Mouse (Mus musculus): Measurements from ENCODE around the gene Vasn.

Gene Vasn

DNA sequence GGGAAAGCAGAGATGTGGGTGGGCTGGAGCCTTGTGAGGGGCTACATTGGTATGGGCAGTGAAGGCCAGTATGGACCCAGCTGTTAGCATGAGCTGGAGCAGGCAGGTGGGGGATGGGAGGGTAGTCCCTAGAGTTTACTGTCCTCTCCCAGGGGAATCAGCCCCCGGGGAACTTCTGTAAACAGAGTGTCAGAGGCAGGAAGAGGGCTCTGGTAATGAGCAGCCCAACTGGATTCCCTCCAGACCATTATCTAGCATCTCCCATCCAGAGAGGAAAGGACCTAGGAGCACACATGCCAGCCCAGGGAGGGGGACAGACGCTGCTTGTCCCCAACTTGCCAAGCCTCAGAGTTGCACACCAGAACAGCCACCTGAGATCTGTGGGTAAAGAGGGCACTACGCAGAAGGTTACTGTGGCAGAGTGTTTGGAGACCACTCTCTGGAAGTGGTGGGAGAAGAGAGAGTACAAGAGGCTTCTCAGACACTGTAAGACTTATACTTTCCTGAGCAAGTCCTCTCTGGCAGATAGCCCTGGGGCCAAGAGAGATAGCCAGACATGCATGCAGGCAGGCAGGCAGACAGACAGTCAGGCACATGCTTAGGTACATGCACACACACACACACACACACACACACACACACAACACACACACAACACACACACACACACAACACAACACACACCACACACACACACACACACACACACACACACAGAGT lies 1.5 kb downstream of the Vasn start:
- intact Hi-C loops (cut with DNase I) = no loop called here

DNA sequence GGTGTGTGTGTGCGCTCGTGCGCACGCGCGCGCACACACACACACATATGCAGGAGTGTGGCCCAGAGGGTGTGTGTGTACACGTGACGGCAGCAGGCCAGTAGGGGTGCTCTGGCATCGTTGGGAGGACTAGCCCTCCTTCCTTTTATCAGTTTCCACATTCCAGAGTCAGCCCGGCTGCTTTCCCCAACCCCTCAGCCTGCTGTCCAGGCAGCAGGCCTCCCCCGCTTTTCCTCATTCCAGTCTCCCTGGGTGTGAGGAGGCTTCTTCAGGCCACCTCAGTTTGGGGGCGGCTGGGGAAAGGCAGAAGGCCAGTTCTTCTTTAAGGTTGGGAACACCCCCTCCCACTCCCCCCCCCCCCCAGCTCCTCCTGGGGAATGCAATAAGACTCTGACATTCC lies 2.4 kb downstream of the Vasn start:
- intact Hi-C loops (cut with DNase I) = no loop called here

GRCm38 (mm10) chr16:4642937-4643336 lies 3.2 kb downstream of the Vasn start:
- intact Hi-C loops (cut with DNase I) = no loop called here

DNA sequence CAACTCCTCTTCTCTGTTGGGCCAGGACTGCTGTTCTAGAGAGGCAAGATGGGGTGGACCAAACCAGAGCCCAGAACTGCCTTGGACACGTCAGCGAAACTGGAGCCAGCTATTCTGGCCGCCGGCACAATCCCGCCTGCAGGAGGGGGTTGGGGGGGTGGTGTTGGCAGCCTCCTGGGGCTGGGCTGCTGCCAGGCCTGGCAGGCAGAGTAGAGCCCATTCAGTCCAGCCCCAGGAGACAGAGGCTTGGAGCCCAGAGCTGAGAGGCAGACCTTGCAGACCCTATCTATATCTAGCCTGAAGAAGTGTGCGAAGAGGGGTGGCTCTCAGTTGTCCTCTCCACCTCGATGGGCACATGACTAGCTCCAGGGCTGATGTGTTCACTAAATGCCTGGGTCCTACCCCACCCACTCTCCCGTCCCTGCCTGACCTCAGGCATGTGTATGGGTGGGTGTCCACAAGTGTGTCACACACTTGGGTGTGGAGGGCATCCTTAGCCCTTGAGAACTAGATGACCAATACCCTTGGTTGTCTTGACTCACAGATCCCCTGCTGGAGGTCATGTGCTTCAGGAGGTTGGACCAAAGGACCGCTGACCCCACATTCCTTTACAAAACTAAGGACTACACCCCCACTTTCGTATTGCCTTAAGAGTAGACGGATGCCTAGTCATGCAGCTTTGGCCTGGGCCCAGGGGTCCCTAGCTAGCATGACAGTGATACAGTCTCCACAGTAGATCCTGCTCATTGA lies 4.1 kb downstream of the Vasn start:
- intact Hi-C loops (cut with DNase I) = no loop called here

DNA sequence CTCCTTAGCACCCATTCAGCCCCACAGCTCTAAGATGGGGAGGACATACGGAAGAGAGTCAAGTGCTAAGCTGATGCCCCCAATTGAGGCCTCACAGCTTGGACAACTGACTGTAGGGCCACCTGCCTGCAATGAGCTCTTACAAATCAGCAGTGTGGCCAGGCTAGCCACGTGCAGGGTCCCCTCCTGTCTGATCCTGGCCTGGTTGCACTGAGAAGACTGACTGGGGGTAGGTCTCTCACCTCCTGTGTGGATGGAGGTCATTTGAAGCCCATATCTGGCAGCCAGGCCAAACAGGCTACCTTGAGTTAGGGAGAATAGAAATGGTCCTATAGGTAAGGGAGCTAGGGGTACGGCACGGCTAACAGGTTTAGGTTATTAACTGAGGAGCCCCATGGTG lies 6.1 kb downstream of the Vasn start:
- intact Hi-C loops (cut with DNase I) = no loop called here

- intact Hi-C loops (cut with DNase I) = no loop called here
These were observed 7.1 kb downstream of the Vasn start for GRCm38 (mm10) chr16:4646831-4647230.

DNA sequence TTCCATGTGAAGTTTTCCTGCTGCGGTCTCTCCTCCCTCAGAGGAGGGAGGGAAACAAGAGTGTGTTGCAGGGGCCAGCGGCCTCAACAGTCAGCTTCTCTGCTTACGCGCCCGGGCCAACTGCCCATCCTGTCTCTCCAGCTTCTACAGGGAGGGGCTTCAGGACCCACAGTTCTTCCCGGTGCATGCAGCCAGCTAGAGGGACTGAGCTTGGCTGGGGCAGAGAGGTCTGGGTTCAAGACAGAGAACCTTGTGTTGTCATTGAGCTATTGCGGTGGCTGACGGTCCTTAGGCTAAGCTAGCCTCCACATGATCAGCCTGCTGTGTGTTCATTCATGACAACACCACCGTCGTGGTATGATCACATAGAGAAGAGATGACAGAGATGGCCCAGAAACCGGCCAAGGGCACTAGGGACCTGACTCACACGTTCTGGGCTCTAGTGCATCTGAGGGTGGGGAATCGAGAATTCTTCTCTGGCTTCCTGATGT lies 8.0 kb downstream of the Vasn start:
- intact Hi-C loops (cut with DNase I) = no loop called here

GRCm38 (mm10) chr16:4648416-4649023 lies 8.8 kb downstream of the Vasn start:
- intact Hi-C loops (cut with DNase I) = no loop called here

DNA sequence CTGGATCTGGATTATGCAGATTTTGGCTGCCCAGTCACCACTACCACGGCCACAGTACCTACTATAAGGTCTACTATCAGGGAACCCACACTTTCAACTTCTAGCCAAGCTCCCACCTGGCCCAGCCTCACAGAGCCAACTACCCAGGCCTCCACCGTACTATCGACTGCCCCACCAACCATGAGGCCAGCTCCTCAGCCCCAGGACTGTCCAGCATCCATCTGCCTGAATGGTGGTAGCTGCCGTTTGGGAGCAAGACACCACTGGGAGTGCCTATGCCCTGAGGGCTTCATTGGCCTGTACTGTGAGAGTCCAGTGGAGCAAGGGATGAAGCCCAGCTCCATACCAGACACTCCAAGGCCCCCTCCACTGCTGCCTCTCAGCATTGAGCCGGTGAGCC lies 9.5 kb downstream of the Vasn start:
- intact Hi-C loops (cut with DNase I) = no loop called here

DNA sequence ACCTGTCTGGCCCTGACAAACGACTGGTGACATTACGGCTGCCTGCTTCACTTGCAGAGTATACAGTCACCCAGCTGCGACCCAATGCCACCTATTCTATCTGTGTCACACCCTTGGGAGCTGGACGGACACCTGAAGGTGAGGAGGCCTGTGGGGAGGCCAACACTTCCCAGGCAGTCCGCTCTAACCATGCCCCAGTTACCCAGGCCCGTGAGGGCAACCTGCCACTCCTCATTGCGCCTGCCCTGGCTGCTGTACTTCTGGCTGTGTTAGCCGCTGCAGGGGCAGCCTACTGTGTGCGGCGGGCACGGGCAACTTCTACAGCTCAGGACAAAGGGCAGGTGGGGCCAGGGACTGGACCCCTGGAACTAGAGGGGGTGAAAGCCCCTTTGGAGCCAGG lies 10.0 kb downstream of the Vasn start:
- intact Hi-C loops (cut with DNase I) = no loop called here

DNA sequence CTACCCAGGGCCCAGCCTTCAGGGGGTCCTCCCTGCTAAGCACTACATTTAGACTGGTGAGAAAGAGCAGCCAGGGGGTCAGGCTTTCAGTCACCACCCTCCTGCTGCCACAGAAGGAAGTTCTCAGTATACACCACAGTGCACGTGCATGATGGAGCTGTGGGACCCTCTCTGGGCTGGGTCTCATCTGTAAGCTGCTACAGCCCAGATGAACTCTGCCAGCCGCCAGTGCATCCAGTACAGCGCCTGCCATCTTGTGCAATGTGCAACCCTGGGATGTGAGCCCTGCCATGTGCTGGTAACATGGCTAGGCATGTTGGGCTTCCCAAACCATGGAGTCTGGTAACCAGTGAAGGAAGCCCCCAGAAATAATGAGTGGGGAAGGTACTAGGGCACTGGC lies 10.4 kb downstream of the Vasn start:
- intact Hi-C loops (cut with DNase I) = no loop called here

- intact Hi-C loops (cut with DNase I) = no loop called here
These were observed 11.3 kb downstream of the Vasn start for GRCm38 (mm10) chr16:4651081-4651480.

DNA sequence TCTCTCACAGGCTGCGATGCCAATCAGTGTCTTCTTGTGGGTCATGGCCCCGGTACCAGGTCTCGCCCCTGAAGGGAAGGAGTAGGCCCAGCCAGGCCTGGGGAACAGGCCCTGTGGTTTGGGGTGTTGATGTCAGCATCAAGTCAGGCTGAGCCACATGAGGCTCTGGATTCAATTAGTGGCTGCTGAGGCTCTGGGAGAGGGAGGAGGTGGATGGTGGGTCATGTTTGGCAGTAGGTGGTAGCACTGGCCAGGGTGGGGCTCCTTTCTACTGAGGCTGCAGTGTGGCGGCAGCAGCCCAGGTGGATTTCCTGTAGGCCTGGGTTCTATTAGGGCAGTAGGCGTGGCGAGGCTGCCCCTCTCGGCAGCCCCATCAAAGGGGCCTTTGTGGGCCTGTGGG lies 11.9 kb downstream of the Vasn start:
- intact Hi-C loops (cut with DNase I) = no loop called here

DNA sequence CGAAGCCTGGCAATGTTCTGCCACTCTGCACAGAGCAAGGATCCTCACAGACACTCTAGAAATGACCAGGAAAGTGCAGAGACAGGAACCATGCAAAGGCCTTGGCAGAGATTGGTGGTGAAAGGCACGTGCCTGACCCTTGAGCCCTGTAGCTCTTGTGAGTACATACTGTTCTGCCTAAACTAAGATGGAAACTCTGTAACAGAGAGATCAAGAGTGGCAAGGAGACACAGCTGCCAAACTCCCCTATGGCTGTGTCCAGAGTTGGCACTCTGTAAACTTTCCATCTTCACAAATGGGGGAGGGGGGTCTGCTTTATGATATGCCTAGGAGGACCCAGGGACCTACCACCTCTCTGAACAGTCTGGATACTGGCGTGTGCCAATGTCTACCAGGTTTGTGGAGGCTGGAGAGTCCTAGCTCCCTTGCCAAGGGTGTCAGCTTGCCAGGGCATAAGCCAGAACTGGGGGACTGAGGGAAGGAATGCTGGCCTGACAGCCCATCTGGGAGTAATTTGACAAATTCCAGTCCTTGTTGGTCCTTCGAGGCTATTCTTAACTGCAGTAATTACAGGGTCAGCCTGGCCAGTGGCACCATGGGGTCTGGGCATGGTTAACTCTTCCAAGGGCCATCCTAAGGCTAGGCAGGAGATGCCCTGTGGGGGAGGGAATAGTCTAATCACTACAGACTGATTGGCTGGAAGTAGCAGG lies 13.1 kb downstream of the Vasn start:
- intact Hi-C loops (cut with DNase I) = no loop called here

DNA sequence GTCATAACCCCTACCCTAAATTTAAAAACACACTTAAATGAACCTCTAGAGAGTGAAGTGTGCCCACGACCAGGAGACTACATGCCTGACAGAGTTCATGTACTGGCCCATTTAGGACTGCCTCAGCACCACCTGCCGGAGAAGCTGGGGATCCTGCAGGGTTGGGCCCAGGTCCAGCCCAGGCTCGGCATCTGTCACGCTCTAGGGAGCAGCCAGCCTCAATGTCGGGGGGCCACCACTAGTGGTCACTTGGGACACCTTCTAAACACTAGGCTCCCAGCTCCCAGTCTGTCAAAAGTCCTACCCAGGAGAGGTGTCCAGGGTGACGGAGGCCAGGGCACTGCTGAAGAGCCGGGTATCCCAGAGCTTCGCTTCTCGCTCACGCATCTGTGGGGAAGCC lies 15.0 kb downstream of the Vasn start:
- intact Hi-C loops (cut with DNase I) = no loop called here

GRCm38 (mm10) chr16:4655251-4655734 lies 15.6 kb downstream of the Vasn start:
- intact Hi-C loops (cut with DNase I) = no loop called here

DNA sequence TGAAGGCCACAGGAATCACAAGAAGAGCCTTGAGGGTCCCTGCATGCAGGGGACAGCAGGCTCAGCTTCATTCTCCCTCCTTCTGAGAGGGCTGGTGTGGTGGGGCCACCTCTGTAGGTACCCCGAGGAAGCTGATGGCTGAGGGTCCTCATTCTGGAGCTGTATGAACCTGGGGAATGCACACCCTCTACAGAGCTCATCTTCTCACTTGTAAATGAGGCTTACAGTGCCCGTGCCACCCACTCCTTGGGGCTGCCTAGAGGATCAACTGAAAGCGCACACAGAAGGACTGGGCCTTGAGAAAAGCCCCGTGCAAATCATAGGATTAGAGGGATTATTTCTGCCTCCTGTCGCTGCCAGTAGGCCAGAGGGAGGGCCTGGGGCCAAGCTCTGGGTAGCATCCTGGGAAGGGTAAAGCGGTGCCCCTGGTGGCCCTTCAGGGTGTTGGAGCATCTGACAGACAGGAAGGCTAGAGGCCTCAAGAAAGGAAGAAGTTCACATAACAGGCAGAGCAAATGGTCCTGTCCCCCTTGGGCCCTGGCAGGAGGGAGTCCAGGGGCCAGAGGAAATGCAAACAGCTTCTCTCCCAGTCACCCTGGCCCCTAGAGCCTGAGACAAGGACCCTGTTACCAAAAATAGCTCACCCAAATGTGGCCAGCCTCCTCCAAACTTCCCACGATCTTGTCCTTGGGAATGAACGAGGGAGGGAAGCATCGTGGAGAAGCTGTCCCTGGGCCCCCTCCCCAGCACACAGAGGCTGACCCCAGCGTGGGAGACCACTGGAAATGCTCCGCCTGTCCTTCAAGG lies 16.2 kb downstream of the Vasn start:
- intact Hi-C loops (cut with DNase I) = no loop called here

- intact Hi-C loops (cut with DNase I) = no loop called here
These were observed 16.9 kb downstream of the Vasn start for GRCm38 (mm10) chr16:4656571-4657081.

DNA sequence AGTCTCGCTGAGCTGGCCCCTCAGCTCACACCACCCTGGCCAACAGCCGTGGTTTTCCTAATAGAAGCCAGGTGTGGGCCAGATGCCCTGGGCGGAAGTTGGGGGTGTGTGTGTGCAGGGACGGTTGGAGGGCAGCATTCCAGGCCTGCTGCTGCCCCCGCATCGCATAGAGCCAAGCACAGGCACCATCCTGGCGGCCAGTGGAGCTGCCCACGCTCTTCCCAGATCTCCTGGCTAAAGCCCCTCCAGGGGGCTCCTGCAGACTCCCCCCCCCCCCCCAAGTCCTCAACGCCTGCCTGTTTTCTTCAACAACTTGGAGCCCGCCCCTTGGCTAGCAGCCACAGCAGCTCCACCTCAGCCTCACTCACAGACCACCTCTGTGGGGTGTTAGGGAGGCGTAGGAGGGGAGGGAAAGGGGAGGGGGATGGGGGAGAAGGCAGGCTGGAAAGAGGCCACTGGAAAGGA lies 19.1 kb downstream of the Vasn start:
- intact Hi-C loops (cut with DNase I) = no loop called here

DNA sequence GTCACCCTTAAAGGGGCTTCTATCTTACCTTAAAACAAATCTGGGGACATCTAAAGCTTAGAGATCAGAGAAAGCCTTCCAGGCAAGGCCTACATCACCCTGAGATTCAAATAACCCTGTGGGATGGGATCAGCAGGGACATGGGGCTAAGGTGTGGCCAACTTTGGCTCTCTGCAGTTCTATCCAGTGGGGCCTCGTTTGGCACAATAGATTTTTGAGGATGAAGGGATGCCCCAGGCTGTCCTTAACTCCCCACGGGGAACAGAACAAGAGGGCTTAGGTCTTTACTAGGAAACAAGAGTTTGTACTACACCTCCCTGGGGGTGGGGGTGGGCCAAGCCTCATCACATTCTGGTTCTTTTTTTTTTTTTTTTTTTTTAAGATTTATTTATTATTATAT lies 19.6 kb downstream of the Vasn start:
- intact Hi-C loops (cut with DNase I) = no loop called here
